Mouse (Mus musculus) kidney, embryonic 14.5 days (tissue): ENCODE measurements at regions not wholly inside any gene's neighbourhood (a gene's known extent, or its start where the extent isn't known, plus 50 kb on each side); places are given as distances from the start of the nearest gene placed in this dataset.

ENCODE experiments used
- ATAC-seq: fragments of 200-750 bp; cut with Nextera tagmentation; 2 replicates; pipeline ENCODE4 v1.8.0; 2017; ENCODE audit warnings: moderate number of reproducible peaks, mild to moderate bottlenecking, moderate TSS enrichment, moderate library complexity; ENCODE audit not compliant: low FRiP score, low TSS enrichment
- H3K27ac ChIP-seq: fragments of 300-500 bp; sonication (generic); 2 replicates; pipeline ENCODE4 v1.5.1; 2014; ENCODE audit warnings: low read depth, mild to moderate bottlenecking, low read length, moderate library complexity, mixed read lengths
- H3K27me3 ChIP-seq: fragments of 300-500 bp; sonication (generic); 2 replicates; pipeline ENCODE4 v1.6.1; 2014; ENCODE audit warnings: mild to moderate bottlenecking, low read length; ENCODE audit not compliant: control insufficient read depth, insufficient read depth
- H3K36me3 ChIP-seq: fragments of 300-500 bp; sonication (generic); 2 replicates; pipeline ENCODE4 v1.6.1; 2014; ENCODE audit warnings: low read length, mixed read lengths; ENCODE audit not compliant: control insufficient read depth, insufficient read depth
- H3K4me1 ChIP-seq: fragments of 300-500 bp; sonication (generic); 2 replicates; pipeline ENCODE4 v1.6.1; 2014; ENCODE audit warnings: low read length, mixed read lengths; ENCODE audit not compliant: control insufficient read depth, insufficient read depth
- H3K4me2 ChIP-seq: fragments of 300-500 bp; sonication (generic); replicated peaks from 2 replicates; pipeline ENCODE4 v1.6.1; 2014; ENCODE audit warnings: low read depth, mild to moderate bottlenecking, low read length
- H3K4me3 ChIP-seq: fragments of 300-500 bp; sonication (generic); 2 replicates; pipeline ENCODE4 v1.5.1; 2014; ENCODE audit warnings: mild to moderate bottlenecking, low read length
- H3K9ac ChIP-seq: fragments of 300-500 bp; sonication (generic); 2 replicates; pipeline ENCODE4 v1.6.1; 2014; ENCODE audit warnings: low read depth, mild to moderate bottlenecking, low read length, moderate library complexity
- H3K9me3 ChIP-seq: fragments of 300-500 bp; sonication (generic); 2 replicates; pipeline ENCODE4 v1.6.1; 2016; ENCODE audit warnings: low read length; ENCODE audit not compliant: control insufficient read depth
- WGBS: fragments of 180-500 bp; shearing (Covaris S2); extraction: QIAGEN DNeasy Blood & Tissue Kit; methylation state at CpG from one replicate; pipeline ENCODE4 v1.1.7; 2014; 5-methylcytosine and 5-hydroxymethylcytosine counted together

GRCm38 (mm10) chr3:156256719-156257118 lies 304.9 kb upstream of the Negr1 start:
- Histone ChIP-seq H3K9me3 (no peaks in the 10 kb centered on the region), H3K9ac (no peak overlapping the region)

GRCm38 (mm10) chr3:156264654-156265053 lies 296.9 kb upstream of the Negr1 start:
- H3K4me3 ChIP-seq, result no peak overlapping the region
- WGBS, result 91% methylated on average over 6 of the region's 6 CpGs
- no peak overlapping the region for H3K9ac ChIP-seq
- H3K27ac ChIP-seq, result no peak overlapping the region
- no peaks in the 10 kb centered on the region for H3K36me3 ChIP-seq
- no peaks in the 10 kb centered on the region for H3K27me3 ChIP-seq
- H3K4me1 ChIP-seq, result no peaks in the 10 kb centered on the region
- no peak overlapping the region for H3K4me2 ChIP-seq
- no peak for ATAC-seq
- no peaks in the 10 kb centered on the region for H3K9me3 ChIP-seq

More at GRCm38 (mm10) chr3:156256719-156257118, 304.9 kb upstream of the Negr1 start:
- no peaks in the 10 kb centered on the region for H3K36me3 ChIP-seq
- no peak overlapping the region for H3K27ac ChIP-seq
- no peaks in the 10 kb centered on the region for H3K27me3 ChIP-seq
- WGBS, result 77% methylated on average over 6 of the region's 7 CpGs
- H3K4me3 ChIP-seq, result no peak overlapping the region
- peak; percentile 64; the same call in 1 of the 2 replicates for ATAC-seq
- H3K4me1 ChIP-seq, result no peaks in the 10 kb centered on the region
- no peak overlapping the region for H3K4me2 ChIP-seq

- ATAC-seq, result peak; percentile 52; the same call in 1 of the 2 replicates
- H3K4me3 ChIP-seq, result no peak overlapping the region
- H3K27me3 ChIP-seq, result no peaks in the 10 kb centered on the region
- H3K9me3 ChIP-seq, result no peaks in the 10 kb centered on the region
- H3K4me1 ChIP-seq, result no peaks in the 10 kb centered on the region
- H3K27ac ChIP-seq, result no peak overlapping the region
- no peak overlapping the region for H3K9ac ChIP-seq
- no peak overlapping the region for H3K4me2 ChIP-seq
- WGBS, result 62% methylated on average over 4 of the region's 4 CpGs
- no peaks in the 10 kb centered on the region for H3K36me3 ChIP-seq
These were observed 293.9 kb upstream of the Negr1 start for GRCm38 (mm10) chr3:156267727-156268126.

- H3K27me3 ChIP-seq, result no peaks in the 10 kb centered on the region
- H3K27ac ChIP-seq, result no peak overlapping the region
- no peaks in the 10 kb centered on the region for H3K9me3 ChIP-seq
- H3K4me1 ChIP-seq, result no peaks in the 10 kb centered on the region
- no peak overlapping the region for H3K4me3 ChIP-seq
- H3K9ac ChIP-seq, result no peak overlapping the region
- no peak for ATAC-seq
- WGBS, result 70% methylated on average over 3 of the region's 3 CpGs
- H3K36me3 ChIP-seq, result no peaks in the 10 kb centered on the region
- H3K4me2 ChIP-seq, result no peak overlapping the region
These were observed 261.4 kb upstream of the Negr1 start for GRCm38 (mm10) chr3:156299984-156300770.

- H3K9ac ChIP-seq, result no peak overlapping the region
- H3K27ac ChIP-seq, result no peak overlapping the region
- WGBS, result 68% methylated on average over 1 of the region's 1 CpGs
- no peaks in the 10 kb centered on the region for H3K4me1 ChIP-seq
- ATAC-seq, result no peak
- H3K4me2 ChIP-seq, result no peak overlapping the region
- no peak overlapping the region for H3K4me3 ChIP-seq
- no peaks in the 10 kb centered on the region for H3K27me3 ChIP-seq
- no peaks in the 10 kb centered on the region for H3K36me3 ChIP-seq
- no peaks in the 10 kb centered on the region for H3K9me3 ChIP-seq
These were observed 260.3 kb upstream of the Negr1 start for GRCm38 (mm10) chr3:156301302-156301701.

- WGBS, result 84% methylated on average over 3 of the region's 3 CpGs
- H3K9ac ChIP-seq, result no peak overlapping the region
- H3K27me3 ChIP-seq, result no peaks in the 10 kb centered on the region
- H3K4me2 ChIP-seq, result no peak overlapping the region
- no peak overlapping the region for H3K27ac ChIP-seq
- no peak overlapping the region for H3K4me3 ChIP-seq
- ATAC-seq, result no peak
- H3K4me1 ChIP-seq, result no peaks in the 10 kb centered on the region
- no peaks in the 10 kb centered on the region for H3K36me3 ChIP-seq
- no peaks in the 10 kb centered on the region for H3K9me3 ChIP-seq
These were observed 259.8 kb upstream of the Negr1 start for GRCm38 (mm10) chr3:156301745-156302144.

GRCm38 (mm10) chr3:156304174-156304573 lies 257.4 kb upstream of the Negr1 start:
- Histone ChIP-seq H3K4me3 (no peak overlapping the region), H3K36me3 (no peaks in the 10 kb centered on the region), H3K9ac (no peak overlapping the region), H3K27ac (no peak overlapping the region), H3K9me3 (no peaks in the 10 kb centered on the region), H3K4me2 (no peak overlapping the region), H3K27me3 (no peaks in the 10 kb centered on the region), H3K4me1 (no peaks in the 10 kb centered on the region)
- no peak for ATAC-seq
- WGBS, result 46% methylated on average over 4 of the region's 4 CpGs

GRCm38 (mm10) chr3:156305064-156305463 lies 256.5 kb upstream of the Negr1 start:
- Histone ChIP-seq H3K27me3 (no peaks in the 10 kb centered on the region), H3K9ac (no peak overlapping the region), H3K9me3 (no peaks in the 10 kb centered on the region), H3K4me1 (no peaks in the 10 kb centered on the region), H3K36me3 (no peaks in the 10 kb centered on the region), H3K27ac (no peak overlapping the region), H3K4me2 (no peak overlapping the region), H3K4me3 (no peak overlapping the region)
- no peak for ATAC-seq

GRCm38 (mm10) chr3:156335033-156335793 lies 226.4 kb upstream of the Negr1 start:
- no peak overlapping the region for H3K9ac ChIP-seq
- no peak overlapping the region for H3K27ac ChIP-seq
- no peaks in the 10 kb centered on the region for H3K4me1 ChIP-seq
- H3K27me3 ChIP-seq, result no peaks in the 10 kb centered on the region
- H3K9me3 ChIP-seq, result no peaks in the 10 kb centered on the region
- ATAC-seq, result no peak
- WGBS, result 70% methylated on average over 6 of the region's 6 CpGs
- no peak overlapping the region for H3K4me3 ChIP-seq
- H3K4me2 ChIP-seq, result no peak overlapping the region
- no peaks in the 10 kb centered on the region for H3K36me3 ChIP-seq
